Mouse (Mus musculus): ENCODE data around the gene Prim2. TPM values are rescaled to one million over a fixed set of nuclear protein-coding genes. Genes with fewer than 3 reads are reported as not detected.

The Prim2 gene
- total RNA-seq, 4 experiments from 2014 or later = 4.4 to 8.9 (median 6.1) TPM

GRCm38 (mm10) chr1:33536272-33537004, 133.2 kb downstream of the Prim2 start:
- no peak for DNase-seq

GRCm38 (mm10) chr1:33535140-33535686, 134.4 kb downstream of the Prim2 start:
- DNase-seq = no peak

DNA sequence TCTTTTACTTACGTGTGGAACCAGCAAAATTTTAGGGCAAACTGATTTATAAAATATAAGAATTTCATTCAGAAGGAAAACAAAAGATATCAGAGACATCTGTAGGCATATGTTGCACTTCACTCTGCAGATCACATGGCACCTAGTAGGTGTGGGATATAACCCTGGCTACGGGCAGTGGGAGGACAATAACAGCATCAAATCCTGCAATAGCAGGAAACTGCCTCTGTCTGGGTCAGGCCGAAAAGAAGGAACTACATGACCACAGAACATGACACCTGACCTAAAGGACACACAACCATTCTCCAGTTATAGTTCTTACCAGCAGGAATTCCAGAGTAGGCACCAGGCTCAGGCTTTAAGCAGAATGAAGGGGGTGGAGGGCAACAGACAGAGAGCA, 137.7 kb downstream of the Prim2 start:
- DNase-seq = no peak

GRCm38 (mm10) chr1:33531097-33531856, 138.3 kb downstream of the Prim2 start:
- DNase-seq = peak; percentile 23

- no peak for DNase-seq
These were observed 139.1 kb downstream of the Prim2 start for GRCm38 (mm10) chr1:33530491-33530890.

DNA sequence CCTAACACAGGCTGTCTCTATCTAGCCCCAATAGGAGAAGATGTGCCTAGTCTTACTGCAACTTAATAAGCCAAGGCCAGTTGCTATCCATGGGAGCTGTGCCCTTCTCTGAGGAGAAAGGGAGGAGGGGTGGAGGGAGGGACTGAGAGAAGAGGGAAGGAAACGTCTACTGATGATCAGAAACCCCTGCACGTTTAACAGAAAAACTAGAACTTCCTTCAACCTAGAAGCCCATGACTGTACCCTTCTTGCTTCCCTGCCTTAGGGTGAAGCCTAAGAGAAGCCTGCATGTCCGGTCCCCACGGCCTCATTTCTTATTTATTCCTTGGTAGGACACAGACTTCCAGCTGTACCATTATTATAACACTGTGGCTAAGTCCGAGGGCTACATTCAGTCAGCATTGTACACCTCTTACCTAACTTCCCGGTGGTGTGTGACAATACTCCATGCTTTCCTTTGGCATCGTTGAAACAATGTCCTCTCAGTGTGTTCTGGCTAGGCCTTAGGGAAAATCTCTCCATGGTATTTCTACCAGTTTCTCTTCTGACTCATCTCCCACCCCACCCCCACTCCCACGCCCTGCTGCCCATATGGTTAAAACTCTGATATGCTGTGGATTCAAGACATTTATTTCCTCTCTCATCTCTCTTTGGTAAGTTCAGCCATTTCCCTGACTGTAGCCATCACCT, 139.9 kb downstream of the Prim2 start:
- DNase-seq = no peak

- no peak for DNase-seq
These were observed 142.2 kb downstream of the Prim2 start for GRCm38 (mm10) chr1:33527352-33527863.

DNA sequence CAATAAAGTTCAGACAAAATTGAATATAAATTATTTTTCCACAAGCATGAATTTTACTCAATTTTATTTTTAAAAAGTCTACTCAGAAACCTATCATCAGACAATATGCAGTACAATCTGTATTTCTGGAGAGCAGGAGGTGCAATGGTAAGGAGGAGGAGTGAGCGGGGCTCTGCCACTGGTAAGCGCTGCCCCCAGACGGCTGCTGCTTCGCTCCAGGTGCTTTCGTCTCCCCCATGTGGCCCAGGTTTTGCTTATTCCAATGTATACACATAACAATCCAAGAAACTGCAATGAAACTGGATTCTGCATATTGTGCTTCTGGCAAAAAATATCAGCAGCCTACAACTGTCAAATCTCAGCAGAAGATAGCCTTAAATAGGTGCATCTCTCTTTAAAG, 146.4 kb downstream of the Prim2 start:
- no peak for DNase-seq

DNA sequence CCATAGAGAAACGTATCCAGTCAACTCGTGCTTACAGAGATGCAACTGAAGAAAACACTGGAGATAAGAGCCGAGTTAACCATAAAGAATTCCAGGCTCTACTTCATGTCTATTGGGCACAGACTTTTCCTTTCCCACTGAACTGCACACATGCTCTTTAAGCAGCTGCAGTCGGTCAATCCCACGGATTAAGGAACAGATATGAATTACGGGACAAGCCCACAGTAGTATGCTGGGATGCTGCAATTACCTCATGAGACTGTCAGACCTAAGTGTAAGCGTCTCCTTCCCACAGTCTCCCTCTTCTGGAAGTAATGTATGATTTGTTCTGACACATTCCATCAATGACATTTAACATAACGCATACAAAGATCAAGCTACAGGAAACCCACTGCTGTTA, 154.5 kb downstream of the Prim2 start:
- DNase-seq = no peak

DNA sequence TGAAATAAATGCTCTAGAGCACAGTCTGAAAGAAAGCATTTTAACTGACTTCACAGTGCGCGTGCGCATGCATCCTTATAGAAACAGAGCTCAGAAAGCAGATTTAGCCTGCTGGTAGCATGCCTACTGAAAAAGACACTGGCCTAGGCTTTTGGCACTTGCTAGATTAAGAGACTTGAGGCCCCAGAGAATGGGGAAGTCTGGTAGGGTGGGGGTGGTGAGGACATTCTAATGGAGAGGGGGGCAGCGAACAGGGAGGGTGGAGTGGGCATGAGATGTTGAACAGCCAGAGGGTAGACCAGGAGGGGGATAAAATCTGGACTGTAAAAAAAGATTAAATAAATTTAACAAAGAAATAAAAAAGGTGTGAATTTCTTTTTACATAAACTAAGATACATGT, 158.3 kb downstream of the Prim2 start:
- no peak for DNase-seq

DNA sequence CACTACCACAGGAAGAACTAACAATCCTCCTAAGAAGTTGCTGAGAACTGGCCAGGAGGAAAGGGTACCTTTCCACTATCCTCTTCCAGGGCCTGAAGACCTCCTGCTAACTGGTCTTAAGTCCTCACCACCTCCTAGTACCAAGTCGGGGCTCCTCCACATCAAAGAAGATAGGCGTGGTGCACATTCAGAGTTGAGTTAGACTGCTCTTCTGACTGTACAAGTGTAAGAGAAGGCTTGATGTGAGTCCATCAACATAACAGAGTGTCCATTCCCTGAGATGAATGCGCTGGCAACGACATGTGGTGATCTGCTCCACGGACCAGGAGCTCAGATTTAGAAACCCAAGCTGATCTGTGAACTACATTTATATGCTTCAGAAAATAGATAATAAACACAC, 165.2 kb downstream of the Prim2 start:
- no peak for DNase-seq

GRCm38 (mm10) chr1:33502890-33503289, 166.7 kb downstream of the Prim2 start:
- no peak for DNase-seq

- DNase-seq = no peak
These were observed 167.3 kb downstream of the Prim2 start for GRCm38 (mm10) chr1:33502298-33502697.

GRCm38 (mm10) chr1:33500111-33500510, 169.5 kb downstream of the Prim2 start:
- no peak for DNase-seq

- no peak for DNase-seq
These were observed 170.0 kb downstream of the Prim2 start for GRCm38 (mm10) chr1:33499603-33500002.

DNA sequence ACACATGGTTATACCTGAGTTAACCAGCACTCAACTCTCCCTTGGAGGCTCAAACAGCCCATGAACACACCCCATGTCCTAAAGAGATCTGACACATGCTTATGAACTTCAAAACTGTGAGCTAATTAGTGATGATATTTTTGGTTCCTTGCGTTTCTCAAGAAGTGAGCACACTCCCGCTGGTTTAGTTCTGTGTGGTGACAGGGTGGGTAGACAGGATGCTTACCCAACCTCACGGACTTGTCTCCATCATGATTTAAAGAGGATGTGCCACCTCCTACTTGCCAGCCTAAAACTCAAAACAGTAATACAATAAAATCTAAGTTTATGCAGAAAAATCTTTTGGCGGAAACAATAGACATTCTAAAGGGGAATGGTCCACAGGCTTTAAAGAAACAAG, 173.5 kb downstream of the Prim2 start:
- DNase-seq = no peak

- DNase-seq = no peak
These were observed 174.0 kb downstream of the Prim2 start for GRCm38 (mm10) chr1:33495586-33495985.

DNA sequence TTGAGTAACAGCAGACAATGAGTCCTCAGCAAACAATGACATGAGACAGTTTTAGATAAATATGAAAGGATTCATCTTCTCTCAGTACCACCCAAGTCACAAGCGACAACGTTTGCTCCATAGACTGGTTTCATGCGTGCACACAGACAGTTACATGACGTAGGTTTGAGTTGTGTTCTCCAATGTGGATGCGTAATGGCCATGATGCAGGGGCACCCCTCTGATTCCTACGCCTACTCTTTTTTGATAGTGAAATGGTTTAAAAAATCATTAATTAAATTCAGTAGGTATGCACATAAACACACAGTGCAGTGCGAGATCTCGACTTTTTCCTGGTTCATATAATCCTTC, 174.4 kb downstream of the Prim2 start:
- DNase-seq = no peak

GRCm38 (mm10) chr1:33494524-33495202, 174.9 kb downstream of the Prim2 start:
- DNase-seq = no peak

DNA sequence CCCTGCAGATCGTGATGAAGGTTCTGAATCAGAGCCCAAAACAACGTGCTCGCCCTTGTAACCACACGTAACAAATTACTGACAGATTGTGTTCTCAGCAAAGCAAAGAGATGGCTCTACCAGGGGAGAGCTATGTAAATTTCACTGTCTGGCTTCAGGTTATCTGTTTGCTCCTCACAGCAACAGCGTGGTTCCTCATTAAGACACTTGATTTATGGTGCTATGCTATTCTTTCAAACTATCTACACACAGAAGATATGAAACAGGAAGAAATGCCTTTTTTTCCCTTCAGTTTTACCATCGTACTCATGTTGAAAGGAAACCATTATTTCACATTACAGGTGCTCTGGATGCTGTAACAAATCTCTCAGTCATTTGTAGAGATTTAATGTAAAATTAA, 179.4 kb downstream of the Prim2 start:
- no peak for DNase-seq

DNA sequence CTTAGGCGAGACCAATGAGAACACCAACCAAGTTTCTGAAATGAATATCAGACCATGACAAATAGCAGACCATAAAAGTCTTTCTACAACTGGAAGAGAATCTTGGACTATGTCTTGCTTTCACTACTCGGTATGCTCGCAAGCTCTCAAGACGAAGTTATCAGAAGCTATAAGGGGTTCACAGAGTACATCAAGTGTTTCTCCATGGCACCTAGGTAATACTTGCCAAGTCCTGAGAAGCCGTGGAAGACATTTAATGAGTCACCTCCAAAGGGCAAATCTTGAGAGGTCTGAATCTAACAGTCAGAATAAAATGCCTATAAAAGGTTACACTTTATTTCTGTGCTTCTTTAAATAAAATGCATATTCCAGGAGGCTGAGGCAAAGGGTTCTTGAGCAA, 181.2 kb downstream of the Prim2 start:
- DNase-seq = no peak

DNA sequence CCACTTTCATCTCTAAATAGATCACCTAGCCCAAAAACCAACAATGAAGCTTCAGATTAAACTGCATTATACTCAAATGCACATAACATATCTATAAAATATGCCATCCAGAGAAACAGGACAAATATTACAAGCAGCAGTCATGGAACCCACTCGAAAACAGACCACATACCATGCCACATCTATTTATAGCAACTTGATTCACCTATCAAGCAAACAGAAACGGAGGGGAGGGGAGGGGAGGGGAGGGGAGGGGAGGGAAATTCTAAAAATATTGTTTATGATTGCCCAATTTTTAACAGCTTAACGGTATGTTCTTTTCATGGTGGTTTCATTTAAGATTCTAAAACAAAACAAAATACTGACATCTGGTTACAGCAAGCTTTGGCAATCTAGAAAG, 185.8 kb downstream of the Prim2 start:
- DNase-seq = no peak
